Mouse (Mus musculus) intestine, embryonic 14.5 days (tissue): Measurements from ENCODE around the gene Dpf1. TPM values are rescaled to one million over a fixed set of nuclear protein-coding genes. Genes with fewer than 3 reads are reported as not detected.

Experiments used
- ATAC-seq: fragments of 200-750 bp; cut with Nextera tagmentation; replicated peaks from 2 replicates; pipeline ENCODE4 v1.8.0; 2017; ENCODE audit warnings: low read depth, moderate number of reproducible peaks, moderate TSS enrichment, moderate library complexity; ENCODE audit not compliant: low FRiP score, low TSS enrichment
- DNase-seq: peaks from one replicate; pipeline ENCODE4 v3.0.0-alpha.2; 2018; ENCODE audit warnings: low spot score
- H3K27ac ChIP-seq: fragments of 300-500 bp; sonication (generic); 2 replicates; pipeline ENCODE4 v1.5.1; 2014; ENCODE audit warnings: low read depth, mild to moderate bottlenecking, control low read depth
- H3K27me3 ChIP-seq: fragments of 300-500 bp; sonication (generic); replicated peaks from 2 replicates; pipeline ENCODE4 v1.6.1; 2014; ENCODE audit warnings: low read length, control low read depth; ENCODE audit not compliant: control insufficient read depth, insufficient read depth
- H3K36me3 ChIP-seq: fragments of 300-500 bp; sonication (generic); 2 replicates; pipeline ENCODE4 v1.6.1; 2014; ENCODE audit warnings: low read length, control low read depth; ENCODE audit not compliant: control insufficient read depth, insufficient read depth
- H3K4me1 ChIP-seq: fragments of 300-500 bp; sonication (generic); replicated peaks from 2 replicates; pipeline ENCODE4 v1.6.1; 2014; ENCODE audit warnings: low read length, control low read depth, mixed read lengths; ENCODE audit not compliant: control insufficient read depth, insufficient read depth
- H3K4me2 ChIP-seq: fragments of 300-500 bp; sonication (generic); 2 replicates; pipeline ENCODE4 v1.6.1; 2014; ENCODE audit warnings: low read length
- H3K4me3 ChIP-seq: fragments of 300-500 bp; sonication (generic); 2 replicates; pipeline ENCODE4 v1.5.1; 2014; ENCODE audit warnings: low read depth, low read length, control low read depth, mixed read lengths
- H3K9ac ChIP-seq: fragments of 300-500 bp; sonication (generic); 2 replicates; pipeline ENCODE4 v1.6.1; 2014; ENCODE audit warnings: mild to moderate bottlenecking, low read length
- H3K9me3 ChIP-seq: fragments of 300-500 bp; sonication (generic); 2 replicates; pipeline ENCODE4 v1.6.1; 2016; ENCODE audit warnings: low read length, control low read depth; ENCODE audit not compliant: control insufficient read depth
- WGBS: fragments of 180-500 bp; shearing (Covaris S2); extraction: QIAGEN DNeasy Blood & Tissue Kit; methylation state at CpG from one replicate; pipeline ENCODE4 v1.1.7; 2014; 5-methylcytosine and 5-hydroxymethylcytosine counted together
- polyA plus RNA-seq: library from polyadenylated mRNA; unstranded; fragments of >200 nt; fragmentation: Nextera tagmentation; extraction: Ambion mirVana; gene quantifications from 2 replicates; pipeline ENCODE4 v1.2.1, GENCODE M21; 2014

Gene Dpf1
- polyA plus RNA-seq, 1 experiment from 2014 or later = 7.4 TPM

- Histone ChIP-seq H3K27ac (no peak overlapping the region), H3K36me3 (peaks cover 29% of the 10 kb centered on the region), H3K9me3 (no peaks in the 10 kb centered on the region), H3K9ac (no peak overlapping the region), H3K4me1 (no peaks in the 10 kb centered on the region), H3K27me3 (no peaks in the 10 kb centered on the region), H3K4me2 (no peak overlapping the region), H3K4me3 (no peak overlapping the region)
- 75% methylated on average over 9 of the region's 9 CpGs for WGBS
- DNase-seq (no peak), ATAC-seq (no peak; the same call in 1 of the 2 replicates)
These were observed 34.7 kb downstream of the Dpf1 start for GRCm38 (mm10) chr7:29338351-29338919.

DNA sequence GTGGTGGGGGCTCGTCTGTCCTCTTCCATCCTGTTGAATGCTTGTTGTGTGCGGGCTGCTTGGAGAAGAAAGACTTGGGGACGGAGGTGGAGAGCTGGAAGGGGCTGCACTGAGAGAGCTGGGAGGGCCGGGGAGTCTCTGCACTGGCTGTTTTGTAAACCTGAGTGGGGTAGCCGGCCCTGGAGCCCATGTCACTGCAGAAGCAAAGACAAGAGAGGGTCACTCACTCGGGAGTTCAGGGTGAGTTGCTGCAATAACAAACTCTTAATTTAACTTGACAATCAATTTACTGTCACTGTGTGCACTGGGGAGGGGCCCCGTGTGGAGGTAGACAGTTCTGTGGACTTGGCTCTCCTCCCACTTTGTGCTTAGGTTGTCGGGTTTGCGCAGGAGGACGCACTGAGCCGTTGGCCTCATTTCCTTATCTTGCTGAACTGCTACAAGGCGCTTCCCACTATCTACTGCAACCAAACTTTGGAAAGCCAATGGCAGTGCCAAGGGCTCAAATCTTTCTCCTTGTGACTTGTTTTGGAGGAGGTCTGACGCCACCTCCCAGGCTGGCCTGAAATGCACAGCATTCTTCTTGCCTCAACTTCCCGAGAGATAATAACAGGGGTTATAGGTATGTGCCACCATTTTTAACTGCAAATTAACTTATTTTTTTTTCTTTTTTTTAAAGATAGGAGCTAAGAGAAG lies 35.4 kb downstream of the Dpf1 start:
- Histone ChIP-seq H3K36me3 (peaks cover 29% of the 10 kb centered on the region), H3K4me2 (no peak overlapping the region), H3K27me3 (no peaks in the 10 kb centered on the region), H3K4me3 (no peak overlapping the region), H3K27ac (no peak overlapping the region), H3K9ac (no peak overlapping the region), H3K4me1 (no peaks in the 10 kb centered on the region), H3K9me3 (no peaks in the 10 kb centered on the region)
- ATAC-seq (no peak), DNase-seq (no peak)
- WGBS = 50% methylated on average over 14 of the region's 14 CpGs

GRCm38 (mm10) chr7:29340247-29340646 lies 36.5 kb downstream of the Dpf1 start:
- Histone ChIP-seq H3K4me3 (no peak overlapping the region), H3K36me3 (peaks cover 35% of the 10 kb centered on the region), H3K9me3 (no peaks in the 10 kb centered on the region), H3K9ac (no peak overlapping the region), H3K27me3 (no peaks in the 10 kb centered on the region), H3K4me1 (no peaks in the 10 kb centered on the region), H3K4me2 (no peak overlapping the region), H3K27ac (no peak overlapping the region)
- 83% methylated on average over 9 of the region's 9 CpGs for WGBS
- DNase-seq = no peak
- ATAC-seq = no peak

- no peak overlapping the region for H3K4me3 ChIP-seq
- no peaks in the 10 kb centered on the region for H3K27me3 ChIP-seq
- H3K9ac ChIP-seq = no peak overlapping the region
- no peak for ATAC-seq
- DNase-seq = no peak
- no peak overlapping the region for H3K4me2 ChIP-seq
- 91% methylated on average over 8 of the region's 8 CpGs for WGBS
- no peaks in the 10 kb centered on the region for H3K4me1 ChIP-seq
- no peaks in the 10 kb centered on the region for H3K9me3 ChIP-seq
- peaks cover 32% of the 10 kb centered on the region for H3K36me3 ChIP-seq
- H3K27ac ChIP-seq = no peak overlapping the region
These were observed 37.1 kb downstream of the Dpf1 start for GRCm38 (mm10) chr7:29340838-29341237.

DNA sequence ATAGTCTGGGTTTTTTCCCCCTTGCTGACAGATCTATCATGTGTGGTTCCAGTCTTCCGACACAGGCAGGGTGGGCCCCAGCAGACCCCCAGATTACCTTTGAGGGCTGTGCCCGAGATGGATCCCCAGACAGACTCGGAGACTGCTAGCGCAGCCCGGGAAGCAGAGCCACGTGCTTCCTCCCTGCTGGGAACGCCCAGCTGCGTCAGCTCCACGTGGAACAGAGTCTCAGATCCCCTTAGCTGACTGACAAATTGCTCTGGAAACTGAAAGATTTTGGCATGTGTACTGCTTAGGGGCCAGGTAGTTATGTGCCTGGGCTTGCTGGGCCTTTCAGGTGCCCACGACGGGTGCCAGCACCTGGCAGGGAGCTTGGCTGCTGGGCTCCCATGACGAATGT lies 38.0 kb downstream of the Dpf1 start:
- ATAC-seq (no peak), DNase-seq (no peak)
- WGBS = 69% methylated on average over 12 of the region's 12 CpGs
- no peak overlapping the region for H3K4me3 ChIP-seq
- H3K27me3 ChIP-seq = no peaks in the 10 kb centered on the region
- H3K4me1 ChIP-seq = no peaks in the 10 kb centered on the region
- H3K36me3 ChIP-seq = peaks cover 23% of the 10 kb centered on the region
- H3K9me3 ChIP-seq = no peaks in the 10 kb centered on the region
- no peak overlapping the region for H3K27ac ChIP-seq
- no peak overlapping the region for H3K9ac ChIP-seq
- H3K4me2 ChIP-seq = no peak overlapping the region

DNA sequence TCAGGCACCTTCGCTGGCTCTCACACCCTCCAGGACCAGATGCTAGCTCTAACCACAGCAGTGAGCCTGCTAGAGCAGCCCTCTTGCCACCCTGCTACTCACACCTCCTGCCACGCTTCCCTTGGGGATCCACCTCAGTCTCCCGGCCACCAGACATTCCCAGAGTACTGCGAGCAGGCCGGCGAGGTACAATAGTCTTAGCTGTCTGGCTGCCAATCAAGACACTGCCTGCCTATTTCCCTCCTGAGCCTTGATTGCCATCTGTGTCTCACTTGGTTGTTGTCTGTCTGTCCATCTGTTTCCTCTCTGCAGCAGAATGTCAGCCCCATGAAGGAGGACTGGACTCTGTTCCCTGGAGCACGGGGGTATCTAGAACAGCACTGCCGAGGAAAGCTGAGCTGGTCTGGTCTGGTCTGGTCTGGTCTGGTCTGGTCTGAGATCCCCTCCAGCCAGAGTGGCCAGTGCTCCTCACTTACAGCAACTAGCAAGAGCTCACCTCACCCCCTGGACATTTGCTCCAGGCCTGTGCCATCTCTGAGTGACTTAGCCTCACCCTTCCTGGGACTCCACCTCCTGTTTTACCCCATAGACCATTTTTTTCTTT lies 38.8 kb downstream of the Dpf1 start:
- no peaks in the 10 kb centered on the region for H3K9me3 ChIP-seq
- H3K4me1 ChIP-seq = no peaks in the 10 kb centered on the region
- ATAC-seq (no peak), DNase-seq (no peak)
- H3K36me3 ChIP-seq = peaks cover 18% of the 10 kb centered on the region
- no peak overlapping the region for H3K4me3 ChIP-seq
- H3K27ac ChIP-seq = no peak overlapping the region
- no peaks in the 10 kb centered on the region for H3K27me3 ChIP-seq
- no peak overlapping the region for H3K9ac ChIP-seq
- 74% methylated on average over 8 of the region's 8 CpGs for WGBS
- no peak overlapping the region for H3K4me2 ChIP-seq

DNA sequence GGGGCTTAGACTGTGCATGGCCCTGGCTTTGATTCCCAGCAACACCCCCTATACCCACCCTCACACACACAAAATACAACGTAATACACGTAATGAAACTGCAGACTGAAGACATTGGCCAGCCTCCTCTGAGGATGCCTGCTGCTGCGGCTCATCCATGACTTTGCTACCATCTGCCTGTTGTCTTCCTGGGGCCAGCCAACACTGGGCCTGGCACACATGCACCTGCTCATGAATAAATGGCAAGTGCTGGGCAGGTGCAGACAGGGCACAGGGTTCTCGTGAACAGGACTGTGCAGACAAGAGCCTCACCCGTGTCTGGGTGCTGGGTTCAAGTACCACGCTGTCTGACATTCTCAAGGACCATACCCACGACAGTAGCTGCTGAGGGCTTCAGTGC lies 40.0 kb downstream of the Dpf1 start:
- Histone ChIP-seq H3K9ac (no peak overlapping the region), H3K9me3 (no peaks in the 10 kb centered on the region), H3K36me3 (peaks cover 26% of the 10 kb centered on the region), H3K27me3 (no peaks in the 10 kb centered on the region), H3K27ac (no peak overlapping the region), H3K4me2 (no peak overlapping the region), H3K4me1 (no peaks in the 10 kb centered on the region), H3K4me3 (no peak overlapping the region)
- WGBS = 92% methylated on average over 7 of the region's 7 CpGs
- DNase-seq = no peak
- ATAC-seq = no peak

- no peak for DNase-seq
- H3K9me3 ChIP-seq = no peaks in the 10 kb centered on the region
- no peak overlapping the region for H3K9ac ChIP-seq
- H3K36me3 ChIP-seq = peaks cover 36% of the 10 kb centered on the region
- WGBS = 87% methylated on average over 4 of the region's 4 CpGs
- H3K4me2 ChIP-seq = no peak overlapping the region
- H3K27ac ChIP-seq = no peak overlapping the region
- ATAC-seq = no peak
- no peaks in the 10 kb centered on the region for H3K27me3 ChIP-seq
- no peaks in the 10 kb centered on the region for H3K4me1 ChIP-seq
- H3K4me3 ChIP-seq = no peak overlapping the region
These were observed 41.8 kb downstream of the Dpf1 start for GRCm38 (mm10) chr7:29345534-29345933.

- peaks cover 42% of the 10 kb centered on the region for H3K36me3 ChIP-seq
- no peaks in the 10 kb centered on the region for H3K9me3 ChIP-seq
- ATAC-seq = no peak
- H3K27ac ChIP-seq = no peak overlapping the region
- 74% methylated on average over 3 of the region's 3 CpGs for WGBS
- H3K9ac ChIP-seq = no peak overlapping the region
- H3K4me1 ChIP-seq = no peaks in the 10 kb centered on the region
- no peaks in the 10 kb centered on the region for H3K27me3 ChIP-seq
- H3K4me3 ChIP-seq = no peak overlapping the region
- no peak for DNase-seq
- H3K4me2 ChIP-seq = no peak overlapping the region
These were observed 42.5 kb downstream of the Dpf1 start for GRCm38 (mm10) chr7:29346212-29346611.
